Mouse (Mus musculus) forebrain, embryonic 10.5 days (tissue): Measurements from ENCODE around the gene Polr1d. TPM values are rescaled to one million over a fixed set of nuclear protein-coding genes. Genes with fewer than 3 reads are reported as not detected.
A peak's percentile ranks its signal among the peaks of the same experiment; 100 is the strongest.

Source experiments
- DNase-seq: peaks from one replicate; pipeline ENCODE4 v3.0.0-alpha.2; 2017; ENCODE audit warnings: low spot score; ENCODE audit errors: extremely low spot score
- H3K27ac ChIP-seq: fragments of 300-500 bp; sonication (generic); 2 replicates; pipeline ENCODE4 v1.5.1; 2016; ENCODE audit warnings: mild to moderate bottlenecking
- H3K27me3 ChIP-seq: fragments of 300-500 bp; sonication (generic); 2 replicates; pipeline ENCODE4 v1.6.1; 2016; ENCODE audit warnings: mild to moderate bottlenecking; ENCODE audit not compliant: poor library complexity, severe bottlenecking
- H3K36me3 ChIP-seq: fragments of 300-500 bp; sonication (generic); replicated peaks from 2 replicates; pipeline ENCODE4 v1.6.1; 2016; ENCODE audit warnings: mild to moderate bottlenecking, moderate library complexity
- H3K4me1 ChIP-seq: fragments of 300-500 bp; sonication (generic); 2 replicates; pipeline ENCODE4 v1.6.1; 2016
- H3K4me3 ChIP-seq: fragments of 300-500 bp; sonication (generic); 2 replicates; pipeline ENCODE4 v1.5.1; 2016; ENCODE audit warnings: mild to moderate bottlenecking, moderate library complexity
- H3K9me3 ChIP-seq: fragments of 300-500 bp; sonication (generic); 2 replicates; pipeline ENCODE4 v1.6.1; 2016; ENCODE audit warnings: mild to moderate bottlenecking, moderate library complexity
- WGBS: fragments of 180-500 bp; shearing (Covaris S2); methylation state at CpG from one replicate; pipeline ENCODE4 v1.1.7; 2016; 5-methylcytosine and 5-hydroxymethylcytosine counted together
- polyA plus RNA-seq: library from polyadenylated mRNA; unstranded; fragments of >200 nt; fragmentation: Nextera tagmentation; extraction: Ambion mirVana; gene quantifications from 2 replicates; pipeline ENCODE4 v1.2.1, GENCODE M21; 2016

The Polr1d gene
- polyA plus RNA-seq, 1 experiment from 2014 or later, result 132 TPM

DNA sequence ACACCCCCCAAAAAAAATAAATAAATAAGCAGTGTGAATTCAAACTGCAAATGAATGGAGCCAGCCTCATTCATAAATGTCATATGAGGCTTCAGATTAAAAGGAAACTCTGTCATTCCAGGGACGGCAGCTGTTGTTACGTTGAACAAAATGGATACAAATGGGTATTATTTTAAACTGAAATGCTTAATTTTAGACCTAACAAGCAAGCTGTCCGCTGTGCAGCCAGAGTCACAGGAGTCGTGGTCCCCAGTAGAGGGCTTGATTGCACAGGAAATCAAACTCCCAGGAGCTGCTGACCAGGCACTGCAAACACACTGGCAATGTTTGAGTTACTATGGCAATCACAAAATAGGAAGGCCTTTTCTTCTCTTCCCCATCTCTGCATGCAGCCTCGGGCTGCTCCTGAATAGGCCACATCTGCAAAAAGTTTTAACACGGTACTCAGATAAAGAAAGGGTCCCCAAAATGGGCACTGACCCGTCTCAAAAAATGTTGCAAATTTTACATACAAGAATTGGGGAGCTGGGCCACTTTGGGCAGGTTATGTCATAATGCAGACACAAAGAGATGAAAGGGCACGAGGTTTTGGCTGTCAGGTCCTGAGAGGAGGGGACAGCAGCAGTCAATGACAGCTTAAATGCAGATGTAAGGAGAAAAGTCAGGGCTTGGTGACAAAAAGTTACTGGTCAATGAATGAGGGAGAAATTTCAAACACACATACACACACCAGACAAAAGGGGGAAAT is 57.7 kb downstream of the Polr1d start:
- Histone ChIP-seq H3K9me3 (peaks cover 3% of the 10 kb centered on the region), H3K27ac (no peak overlapping the region), H3K4me3 (no peak overlapping the region), H3K36me3 (no peaks in the 10 kb centered on the region), H3K4me1 (peaks cover 32% of the 10 kb centered on the region), H3K27me3 (peaks cover 85% of the 10 kb centered on the region)
- 22% methylated on average over 8 of the region's 8 CpGs for WGBS
- peak; percentile 55 for DNase-seq

DNA sequence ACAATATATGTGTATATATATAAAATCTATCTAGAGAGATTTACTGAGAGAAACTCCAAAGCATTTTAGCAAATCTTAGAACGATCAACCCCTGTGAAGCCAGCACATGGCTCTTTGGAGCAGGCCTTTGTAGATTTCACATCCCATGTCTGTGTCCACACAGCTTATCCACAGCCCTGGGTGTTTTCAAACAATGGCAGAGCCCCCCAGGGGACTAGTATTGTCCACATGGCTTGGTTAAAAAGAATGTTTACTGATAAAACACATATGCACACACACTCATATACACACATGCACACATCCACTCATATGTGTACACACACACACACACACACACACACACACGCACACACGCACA is 58.2 kb downstream of the Polr1d start:
- H3K27me3 ChIP-seq, result peaks cover 91% of the 10 kb centered on the region
- H3K4me1 ChIP-seq, result peaks cover 32% of the 10 kb centered on the region
- H3K4me3 ChIP-seq, result no peak overlapping the region
- H3K9me3 ChIP-seq, result peaks cover 3% of the 10 kb centered on the region
- H3K36me3 ChIP-seq, result no peaks in the 10 kb centered on the region
- no peak overlapping the region for H3K27ac ChIP-seq
- 82% methylated on average over 3 of the region's 3 CpGs for WGBS
- DNase-seq, result no peak

- no peak overlapping the region for H3K27ac ChIP-seq
- DNase-seq, result no peak
These were observed 59.1 kb downstream of the Polr1d start for GRCm38 (mm10) chr5:147135994-147136393.

GRCm38 (mm10) chr5:147147340-147147739 is 70.5 kb downstream of the Polr1d start:
- Histone ChIP-seq H3K9me3 (peaks cover 10% of the 10 kb centered on the region; the same call in 1 of the 2 replicates), H3K4me1 (no peaks in the 10 kb centered on the region), H3K27me3 (peaks cover 36% of the 10 kb centered on the region), H3K36me3 (no peaks in the 10 kb centered on the region), H3K4me3 (no peak overlapping the region), H3K27ac (no peak overlapping the region)
- DNase-seq, result no peak

More at GRCm38 (mm10) chr5:147135994-147136393, 59.1 kb downstream of the Polr1d start:
- Histone ChIP-seq H3K4me3 (no peak overlapping the region), H3K36me3 (no peaks in the 10 kb centered on the region), H3K4me1 (peaks cover 32% of the 10 kb centered on the region), H3K27me3 (peaks cover 88% of the 10 kb centered on the region), H3K9me3 (peaks cover 3% of the 10 kb centered on the region)
- WGBS, result 46% methylated on average over 13 of the region's 13 CpGs

GRCm38 (mm10) chr5:147154806-147155371 is 78.0 kb downstream of the Polr1d start:
- H3K4me1 ChIP-seq, result peaks cover 38% of the 10 kb centered on the region
- WGBS, result 6% methylated on average over 13 of the region's 13 CpGs
- peaks cover 96% of the 10 kb centered on the region for H3K27me3 ChIP-seq
- H3K9me3 ChIP-seq, result no peaks in the 10 kb centered on the region; the same call in 1 of the 2 replicates
- H3K27ac ChIP-seq, result peak overlapping the region; percentile 51; the same call in 1 of the 2 replicates
- no peaks in the 10 kb centered on the region for H3K36me3 ChIP-seq
- peak; percentile 29 for DNase-seq
- peak overlapping the region; percentile 31 for H3K4me3 ChIP-seq

DNA sequence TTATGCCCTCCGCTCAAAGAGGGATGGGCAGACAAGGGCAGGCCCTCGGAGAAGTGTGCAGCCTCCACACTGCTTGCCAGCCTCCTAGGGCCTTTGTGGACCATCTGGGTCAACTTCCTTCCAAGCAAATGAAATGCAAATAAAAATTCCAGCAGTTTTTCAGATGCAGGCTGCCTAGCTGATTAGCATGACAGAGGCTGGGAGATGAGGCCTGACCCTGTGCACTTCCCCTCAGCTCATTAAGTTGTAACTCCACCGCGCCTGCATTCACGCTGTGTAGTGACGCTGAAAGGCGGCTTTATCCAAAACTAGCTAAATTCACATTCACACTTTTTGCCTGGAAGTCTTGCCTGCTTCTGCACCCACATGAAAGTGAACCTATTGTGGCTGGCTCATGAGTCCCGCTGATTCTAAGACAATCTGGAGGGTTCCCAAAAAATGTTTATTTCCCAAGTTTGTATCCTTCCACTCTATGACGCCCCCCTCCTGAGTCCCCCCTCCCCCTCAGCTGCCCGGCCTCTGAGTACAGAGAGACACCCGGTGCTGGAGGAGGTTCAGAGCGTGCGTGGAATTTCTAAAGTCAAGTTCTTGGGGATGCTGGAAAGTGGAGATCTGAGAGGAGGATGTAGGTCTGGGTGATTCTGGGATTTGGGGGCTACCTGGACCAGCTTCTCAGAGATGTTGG is 78.7 kb downstream of the Polr1d start:
- peak overlapping the region; percentile 56 for H3K27ac ChIP-seq
- peaks cover 100% of the 10 kb centered on the region for H3K27me3 ChIP-seq
- DNase-seq, result peak; percentile 71
- peak overlapping the region; percentile 31 for H3K4me3 ChIP-seq
- H3K9me3 ChIP-seq, result no peaks in the 10 kb centered on the region; the same call in 1 of the 2 replicates
- under 1% methylated on average over 13 of the region's 13 CpGs for WGBS
- no peaks in the 10 kb centered on the region for H3K36me3 ChIP-seq
- H3K4me1 ChIP-seq, result peaks cover 38% of the 10 kb centered on the region

- 47% methylated on average over 3 of the region's 3 CpGs for WGBS
- no peak overlapping the region for H3K27ac ChIP-seq
These were observed 79.5 kb downstream of the Polr1d start for GRCm38 (mm10) chr5:147156376-147156775.

GRCm38 (mm10) chr5:147157441-147157840 is 80.6 kb downstream of the Polr1d start:
- 74% methylated on average over 7 of the region's 7 CpGs for WGBS
- Histone ChIP-seq H3K27ac (no peak overlapping the region), H3K4me1 (peaks cover 38% of the 10 kb centered on the region), H3K4me3 (no peak overlapping the region), H3K36me3 (no peaks in the 10 kb centered on the region), H3K27me3 (peaks cover 100% of the 10 kb centered on the region), H3K9me3 (no peaks in the 10 kb centered on the region; the same call in 1 of the 2 replicates)
- no peak for DNase-seq

More at GRCm38 (mm10) chr5:147156376-147156775, 79.5 kb downstream of the Polr1d start:
- peaks cover 100% of the 10 kb centered on the region for H3K27me3 ChIP-seq
- DNase-seq, result no peak
- no peaks in the 10 kb centered on the region for H3K36me3 ChIP-seq
- H3K9me3 ChIP-seq, result no peaks in the 10 kb centered on the region; the same call in 1 of the 2 replicates
- H3K4me3 ChIP-seq, result no peak overlapping the region
- H3K4me1 ChIP-seq, result peaks cover 38% of the 10 kb centered on the region

GRCm38 (mm10) chr5:147159320-147159719 is 82.5 kb downstream of the Polr1d start:
- WGBS, result 93% methylated on average over 6 of the region's 6 CpGs
- Histone ChIP-seq H3K36me3 (no peaks in the 10 kb centered on the region), H3K4me1 (peaks cover 32% of the 10 kb centered on the region), H3K4me3 (no peak overlapping the region), H3K9me3 (no peaks in the 10 kb centered on the region), H3K27ac (no peak overlapping the region), H3K27me3 (peaks cover 98% of the 10 kb centered on the region)
- DNase-seq, result no peak

GRCm38 (mm10) chr5:147159792-147160191 is 82.9 kb downstream of the Polr1d start:
- no peak overlapping the region for H3K4me3 ChIP-seq
- 84% methylated on average over 2 of the region's 2 CpGs for WGBS
- no peak overlapping the region for H3K27ac ChIP-seq
- H3K27me3 ChIP-seq, result peaks cover 94% of the 10 kb centered on the region
- peaks cover 27% of the 10 kb centered on the region for H3K4me1 ChIP-seq
- no peaks in the 10 kb centered on the region for H3K36me3 ChIP-seq
- H3K9me3 ChIP-seq, result no peaks in the 10 kb centered on the region
- no peak for DNase-seq
